Mouse (Mus musculus) activated CD4-positive, CD25-positive, alpha-beta regulatory T cell, adult 4 months (primary cell): Measurements from ENCODE around the gene Vamp1. TPM values are rescaled to one million over a fixed set of nuclear protein-coding genes. Genes with fewer than 3 reads are reported as not detected.

Experiments used
- ATAC-seq: one replicate; pipeline ENCODE4 v1.8.0; 2017
- polyA plus RNA-seq, 2 experiments: library from polyadenylated mRNA; unstranded; fragments of 100-300 nt; shearing (Covaris generic); gene quantifications; one replicate each; pipeline ENCODE4 v1.2.1; 2017

Gene Vamp1
- 10 to 100 TPM; 14.0 to 14.4 TPM for polyA plus RNA-seq

DNA sequence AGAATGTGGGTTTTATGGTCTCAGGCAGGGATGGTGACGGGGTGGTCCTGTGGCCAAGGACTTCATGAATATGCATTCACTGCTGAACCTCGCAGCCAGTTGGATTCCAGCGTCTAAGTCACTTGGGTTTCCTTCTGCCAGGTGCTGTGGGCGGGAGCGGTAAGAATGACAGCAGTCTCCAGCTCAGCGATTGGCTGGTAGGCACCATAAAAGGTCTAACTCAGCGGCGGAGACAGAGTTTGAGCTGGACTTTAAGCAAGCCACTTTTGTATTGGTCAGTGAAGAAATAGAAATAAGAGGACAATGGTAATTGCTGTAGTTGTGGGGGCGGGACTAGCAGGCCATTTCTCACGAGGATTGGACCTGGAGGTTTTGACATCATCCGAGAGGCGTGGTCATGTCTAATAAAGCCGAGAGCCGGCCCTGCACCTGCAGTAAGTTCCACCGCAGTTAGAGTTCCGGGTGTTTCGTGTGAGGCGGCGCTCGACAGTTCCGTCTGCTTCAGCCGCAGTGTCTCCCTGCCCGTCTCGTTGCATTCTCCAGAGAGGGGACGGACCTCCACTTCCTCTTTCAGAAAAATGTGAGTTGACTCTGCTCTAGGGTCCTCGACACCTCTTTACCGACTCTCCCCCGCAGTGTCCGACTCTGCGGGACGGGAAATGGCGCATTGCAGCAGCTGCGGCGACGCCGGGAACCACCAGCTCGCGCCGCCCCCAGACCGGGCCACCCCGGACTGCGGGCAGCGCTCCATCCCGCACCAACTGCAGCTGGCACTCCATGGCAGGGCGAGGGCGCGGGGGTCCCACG is at the start of gene Vamp1:
TSS of gene Vamp1 (plus strand) at position 404 of the 807 bp plus-strand sequence.
- peak; percentile 90 for ATAC-seq

DNA sequence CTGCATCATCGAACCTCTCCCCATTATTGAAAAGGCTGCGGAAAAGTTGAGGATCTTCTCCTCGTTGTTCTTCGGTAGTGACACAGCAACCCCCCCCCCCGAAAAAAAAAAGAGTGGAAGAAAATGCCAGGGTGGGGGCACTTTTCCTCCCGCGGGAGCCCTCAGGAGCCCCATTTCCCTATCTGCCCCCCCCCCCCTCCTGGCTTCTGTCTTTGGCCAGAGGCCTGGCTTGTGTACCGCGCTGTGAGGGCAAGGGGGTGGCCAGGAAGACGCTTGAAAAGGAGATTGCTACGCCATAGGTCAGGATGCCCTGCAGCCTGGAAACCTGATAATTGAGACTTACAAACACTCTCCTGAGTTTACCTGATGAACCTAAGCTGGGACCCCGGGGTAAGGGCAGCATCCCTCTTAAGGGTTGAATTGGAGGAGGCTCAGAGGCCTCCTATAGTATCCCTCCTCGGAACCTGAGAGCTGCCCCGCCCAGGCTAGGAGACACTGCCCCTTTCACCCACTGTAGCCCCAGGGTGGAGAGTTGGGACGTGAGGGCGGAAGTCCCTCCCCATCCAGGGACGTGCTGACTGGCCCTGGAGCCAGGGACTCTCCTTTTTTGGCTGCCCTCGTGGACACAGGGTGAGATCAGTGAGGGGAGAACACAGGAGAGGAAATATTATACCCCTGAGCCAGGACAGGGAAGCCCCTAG is 49.1 kb upstream of the Vamp1 start, which contains the start of gene Gapdh:
TSS of gene Gapdh (minus strand) at position 417 of the 701 bp plus-strand sequence.
- ATAC-seq: no peak

DNA sequence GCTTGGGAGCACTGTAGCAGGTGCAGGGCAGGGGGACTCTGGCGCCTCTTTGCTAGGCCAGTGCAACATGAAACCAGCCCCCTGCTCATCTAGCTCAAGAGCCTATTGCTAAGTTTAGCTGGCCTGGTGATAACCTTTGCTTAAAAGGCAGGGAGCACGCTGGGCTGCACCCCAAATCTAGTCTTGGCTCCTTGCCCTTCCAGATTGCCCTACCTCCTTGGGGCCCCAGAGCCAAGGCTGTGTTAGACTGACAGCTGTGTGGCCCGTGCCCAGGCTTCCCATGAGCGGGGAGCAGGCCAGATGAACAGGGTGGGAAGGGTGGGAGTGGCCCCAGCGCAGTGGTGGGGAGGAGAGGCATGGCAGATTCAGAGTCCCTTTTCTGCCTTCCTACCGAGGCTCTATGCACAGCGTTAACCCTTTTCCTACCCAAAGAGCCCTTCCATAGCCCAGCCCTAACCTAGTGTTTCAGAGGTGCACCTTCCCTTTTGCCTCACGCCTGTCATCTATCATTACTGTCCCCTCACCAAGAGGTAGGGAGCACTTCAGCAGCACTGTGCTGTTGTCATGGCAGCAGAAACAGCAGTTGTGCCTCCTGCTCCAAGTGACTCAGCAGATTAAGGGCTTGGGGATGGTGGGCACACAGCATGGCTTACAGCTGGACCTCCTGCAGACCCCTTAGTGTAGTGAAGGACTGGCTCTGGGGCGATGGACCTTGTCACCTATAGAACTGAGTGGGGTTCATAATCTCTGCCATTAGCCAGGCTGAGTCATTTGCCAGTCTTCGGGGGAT is 48.3 kb upstream of the Vamp1 start:
- ATAC-seq: no peak

DNA sequence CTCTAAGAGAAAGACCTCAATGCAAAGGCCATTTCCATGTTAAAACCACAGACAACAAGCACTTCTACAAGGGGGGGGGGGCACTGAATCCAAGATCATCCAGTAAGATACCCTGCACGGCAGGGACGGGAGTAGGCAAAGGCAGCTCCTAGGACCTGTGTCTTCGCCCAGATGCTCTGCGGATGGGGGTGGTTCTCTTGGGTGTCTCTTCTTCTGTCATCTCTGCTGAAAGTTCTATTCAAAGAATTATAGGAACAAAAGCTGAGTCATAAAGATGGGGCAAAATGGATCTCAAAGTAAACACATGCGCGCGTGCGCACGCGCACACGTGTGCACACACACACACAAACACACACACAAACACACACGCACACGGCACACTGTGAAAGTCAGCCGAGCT is 47.3 kb upstream of the Vamp1 start:
- no peak for ATAC-seq

DNA sequence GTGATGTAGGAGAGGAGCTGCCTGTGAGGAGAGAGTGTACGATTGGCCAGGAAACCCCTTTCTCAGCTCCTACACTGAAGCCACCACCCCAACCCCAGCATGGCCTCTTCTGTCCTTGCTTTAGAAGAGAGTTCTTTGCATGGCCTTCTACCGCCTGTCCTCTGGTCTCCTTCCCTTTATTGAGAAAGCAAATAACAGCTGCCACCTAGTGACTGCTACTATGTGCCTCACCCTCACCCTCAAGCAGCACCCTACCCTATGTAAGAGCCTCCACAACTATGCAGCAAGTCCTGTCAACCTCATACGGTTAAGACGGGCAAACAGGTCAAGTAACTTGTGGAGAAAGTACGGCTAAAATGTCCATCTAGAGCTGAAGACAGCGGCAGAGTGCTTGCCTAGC is 45.2 kb upstream of the Vamp1 start:
- no peak for ATAC-seq

DNA sequence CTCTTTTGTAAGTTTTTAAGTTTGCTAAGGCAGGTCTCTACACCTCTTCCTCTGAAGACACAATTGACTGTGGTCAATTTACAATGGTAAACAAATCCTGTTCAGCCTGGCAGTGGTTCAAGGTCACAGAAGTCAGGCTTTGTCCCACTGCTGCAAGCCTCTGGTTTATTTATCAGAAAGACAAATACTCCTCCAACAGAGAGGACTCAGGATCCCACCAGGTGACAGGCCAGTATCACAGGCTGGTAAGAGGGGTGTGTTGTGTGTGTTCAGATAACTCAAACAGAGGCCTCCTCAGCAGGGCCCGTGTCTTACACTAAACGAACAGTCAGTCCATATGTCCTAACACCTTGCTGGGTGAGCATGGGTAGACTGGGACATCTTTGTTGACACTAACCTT is 42.9 kb upstream of the Vamp1 start:
- ATAC-seq: no peak

DNA sequence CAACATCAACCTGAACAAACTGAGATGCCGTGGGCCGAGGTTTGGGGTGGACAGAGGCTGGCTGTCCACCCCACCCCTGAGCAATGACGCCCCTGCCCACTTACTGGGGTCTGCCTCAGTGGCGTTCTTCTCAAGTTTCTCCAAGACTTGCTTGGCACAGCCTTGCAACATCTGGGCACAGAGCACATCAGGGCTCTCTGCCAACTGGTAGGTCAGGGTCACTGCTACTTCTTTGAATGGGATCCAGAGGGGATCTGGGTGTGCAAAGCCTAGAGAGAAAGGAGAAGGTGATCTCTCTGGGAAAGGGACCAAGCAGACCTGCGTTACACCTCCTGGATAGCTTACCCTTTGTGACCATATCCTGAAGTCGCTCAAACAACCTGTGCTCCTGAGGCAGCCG is 42.1 kb upstream of the Vamp1 start:
- ATAC-seq: no peak

DNA sequence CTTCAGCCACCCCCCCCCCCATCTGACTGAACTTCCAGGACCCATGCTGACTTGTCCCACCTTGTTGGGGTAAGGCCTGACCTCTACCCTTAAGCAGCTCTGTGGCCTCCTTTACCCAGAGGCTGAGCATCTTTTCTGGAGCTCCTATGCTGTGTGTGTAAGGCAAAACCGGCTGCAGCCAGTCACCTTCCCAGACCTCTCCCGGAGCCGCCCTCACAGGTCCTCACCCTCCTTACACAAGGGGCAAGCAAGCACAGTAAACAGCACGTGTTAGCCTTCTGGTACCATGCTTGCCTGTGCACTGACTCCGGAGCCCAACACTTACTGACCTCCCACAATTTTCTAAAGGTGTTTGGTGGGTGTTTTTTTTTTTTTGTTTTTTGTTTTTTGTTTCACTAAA is 39.9 kb upstream of the Vamp1 start:
- no peak for ATAC-seq

DNA sequence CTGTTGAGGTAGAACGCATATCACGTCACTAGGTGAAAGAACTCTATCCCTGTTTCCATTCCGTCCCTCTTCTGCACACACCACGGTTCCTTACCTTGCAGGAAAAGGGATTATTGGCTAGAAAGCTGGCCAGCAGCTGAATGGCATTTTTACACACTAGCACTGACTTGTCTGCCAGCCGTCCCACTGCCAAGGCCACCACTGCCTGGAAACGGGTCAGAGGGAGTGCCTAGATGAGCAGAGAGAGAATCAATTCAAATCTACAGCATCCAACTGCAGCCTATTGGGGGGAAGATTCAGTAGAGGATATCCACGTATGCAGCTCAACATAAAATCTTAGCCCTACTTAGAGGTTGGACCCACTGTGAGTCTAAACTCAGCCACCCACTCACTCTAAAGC is 35.8 kb upstream of the Vamp1 start:
- no peak for ATAC-seq

DNA sequence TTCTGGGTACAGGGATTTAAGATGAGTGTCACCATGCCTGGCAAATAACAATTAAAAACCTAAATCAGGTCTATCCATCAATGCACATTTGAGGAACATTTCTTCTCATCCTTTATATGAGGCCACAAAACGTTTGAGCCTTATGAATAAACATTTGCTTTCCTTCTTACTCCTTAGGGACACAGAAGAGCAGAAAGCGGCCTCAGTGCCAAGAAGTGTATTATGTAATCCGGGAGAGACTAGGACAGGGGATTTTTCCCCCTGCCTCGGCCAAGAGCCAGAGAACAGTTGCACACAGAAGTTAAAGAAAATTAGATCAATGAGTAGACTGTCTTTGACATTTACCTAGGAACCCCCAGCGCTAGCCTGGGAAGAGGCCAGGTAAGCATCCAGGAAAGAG is 33.2 kb upstream of the Vamp1 start:
- ATAC-seq: no peak

DNA sequence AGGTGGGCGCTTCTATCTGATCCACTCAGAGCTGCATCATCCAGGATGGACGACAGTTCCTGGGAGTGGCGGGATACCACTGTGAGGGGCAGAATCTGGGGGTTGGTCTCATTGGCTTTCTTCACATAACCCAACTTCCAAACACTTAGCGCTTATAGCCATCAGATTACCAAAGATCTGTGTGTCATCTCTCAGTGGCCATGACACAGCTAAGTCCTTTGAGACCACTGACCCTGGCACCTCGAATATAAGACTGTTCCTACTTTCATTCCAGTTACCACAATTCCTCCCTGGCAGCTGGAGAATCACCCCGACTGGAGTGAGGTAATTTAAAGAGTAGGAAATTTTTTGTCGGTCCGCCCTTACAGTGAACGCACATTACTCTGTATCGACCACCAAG is 29.1 kb upstream of the Vamp1 start:
- no peak for ATAC-seq

DNA sequence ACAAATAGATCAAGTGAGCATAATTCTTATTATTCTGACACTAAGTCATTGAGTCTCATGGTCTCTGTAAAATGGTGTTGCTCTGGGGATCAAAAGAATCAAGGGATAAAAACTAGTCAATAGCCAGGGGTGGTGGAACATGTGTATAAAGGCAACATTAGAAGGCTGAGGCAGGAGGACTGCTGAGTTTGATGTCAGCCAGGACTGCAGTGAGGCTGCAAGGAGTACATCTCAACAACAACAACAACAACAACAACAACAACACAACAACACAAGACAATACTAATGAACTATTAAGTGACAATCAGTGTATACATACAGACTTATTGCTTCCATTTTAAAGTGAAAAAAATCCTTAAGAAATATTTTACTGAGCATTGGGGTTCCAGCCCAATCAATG is 24.5 kb upstream of the Vamp1 start:
- no peak for ATAC-seq

DNA sequence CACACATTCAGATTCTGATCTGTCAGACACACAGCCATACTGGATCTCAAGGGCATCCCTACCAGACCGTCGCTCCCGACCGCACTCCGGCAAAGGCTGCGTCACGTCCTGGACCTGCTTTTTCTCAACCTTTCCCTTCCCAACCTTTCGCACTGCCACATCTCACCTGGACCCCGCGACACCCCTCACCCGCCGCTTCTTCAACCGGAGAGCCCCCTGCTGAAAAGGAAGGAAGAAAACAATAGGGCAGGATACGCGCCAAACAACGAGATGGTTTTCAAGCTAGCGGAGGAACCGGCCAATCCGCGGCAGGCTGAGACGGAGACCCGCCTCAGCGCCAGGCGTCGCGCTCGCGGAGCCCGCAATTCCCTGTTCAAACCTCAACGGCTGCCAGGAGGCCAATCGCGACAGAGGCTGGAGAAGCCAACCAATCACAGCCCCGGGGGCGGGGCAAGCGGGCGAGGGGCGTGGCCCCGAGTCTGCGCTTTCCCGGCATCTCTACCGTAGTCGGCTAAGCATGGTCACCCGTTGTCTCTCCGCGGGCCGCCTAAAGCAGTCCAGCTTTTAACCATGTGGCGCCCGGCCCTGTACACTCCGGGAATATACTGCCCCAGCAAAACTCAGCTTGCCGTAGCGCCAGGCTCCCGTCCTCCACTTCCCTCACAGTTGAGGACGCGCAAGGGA is 23.9 kb upstream of the Vamp1 start, which contains the start of the genes Ncapd2 and Mrpl51:
TSS of gene Ncapd2 (minus strand) at position 370 of the 684 bp plus-strand sequence.
TSS of gene Mrpl51 (plus strand) at position 470 of the 684 bp plus-strand sequence.
- ATAC-seq: peak; percentile 97

DNA sequence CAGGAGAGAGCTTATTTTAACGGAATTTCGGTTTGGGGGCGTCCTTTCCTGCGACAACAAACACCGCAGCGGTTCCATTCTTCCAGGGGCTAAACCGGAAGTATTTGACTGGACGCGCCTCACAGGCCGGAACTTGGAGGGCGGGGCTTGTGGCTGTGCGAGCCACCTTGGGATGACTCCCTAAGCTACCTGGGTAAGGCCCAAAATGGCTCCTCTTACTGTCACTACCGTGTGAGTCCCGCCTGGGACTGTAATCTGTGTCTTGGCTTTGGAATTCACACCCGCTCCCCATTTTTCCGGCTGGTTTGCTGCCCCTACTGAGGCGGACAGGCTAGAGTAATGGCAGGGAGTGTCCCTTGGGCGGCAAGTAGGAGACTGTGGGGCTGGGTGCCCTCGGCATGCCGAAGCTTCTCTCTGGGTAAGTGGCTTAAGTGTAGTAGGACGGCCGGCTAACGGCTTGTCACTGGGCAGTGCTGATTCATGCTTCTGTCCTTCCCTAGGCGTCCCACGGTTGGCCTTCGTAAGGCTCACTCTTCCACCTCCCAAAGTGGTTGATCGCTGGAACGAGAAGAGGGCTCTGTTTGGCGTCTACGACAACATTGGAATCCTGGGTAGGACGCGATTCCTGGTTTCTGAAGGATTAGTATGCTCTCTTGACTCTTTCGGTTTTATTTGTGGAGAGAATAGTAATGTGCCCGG is 23.2 kb upstream of the Vamp1 start:
- peak; percentile 69 for ATAC-seq

DNA sequence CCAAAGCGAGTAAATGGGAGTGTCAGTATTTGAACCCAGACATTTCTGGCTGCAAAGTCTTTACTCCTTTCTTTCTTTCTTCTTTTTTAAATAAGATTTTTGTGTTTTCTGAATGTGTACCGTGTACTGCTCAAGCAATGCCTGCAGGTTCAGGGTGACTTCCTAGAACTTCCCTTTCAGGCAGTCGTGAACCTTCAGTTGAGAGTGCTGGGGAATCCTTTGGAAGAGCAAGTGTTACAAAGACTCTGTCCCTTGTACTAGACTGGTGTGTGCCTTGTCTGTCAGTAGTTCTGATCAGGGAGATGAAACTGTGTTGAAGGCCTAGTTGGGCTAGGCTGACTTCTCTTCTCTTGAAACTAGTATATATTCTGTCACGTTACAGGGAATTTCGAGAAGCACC is 22.5 kb upstream of the Vamp1 start:
- no peak for ATAC-seq

DNA sequence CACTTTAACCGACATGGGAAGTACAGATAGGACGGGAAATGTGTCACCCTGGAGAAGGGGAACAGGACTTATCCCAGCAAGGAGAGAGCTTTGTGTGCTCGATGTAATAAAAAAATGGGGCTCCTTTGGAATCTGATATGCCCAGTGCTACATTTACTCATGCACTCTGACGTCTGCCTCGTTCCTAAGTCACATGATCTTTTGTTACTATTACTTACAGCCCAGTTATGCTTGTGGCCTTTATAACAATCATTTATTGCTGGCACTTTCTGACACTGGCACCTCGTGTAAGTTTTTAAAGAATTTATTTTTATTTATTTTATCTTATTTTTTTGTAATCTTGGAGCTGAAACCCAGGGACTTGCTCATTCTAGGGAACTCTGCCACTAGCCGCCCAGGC is 22.0 kb upstream of the Vamp1 start:
- no peak for ATAC-seq

DNA sequence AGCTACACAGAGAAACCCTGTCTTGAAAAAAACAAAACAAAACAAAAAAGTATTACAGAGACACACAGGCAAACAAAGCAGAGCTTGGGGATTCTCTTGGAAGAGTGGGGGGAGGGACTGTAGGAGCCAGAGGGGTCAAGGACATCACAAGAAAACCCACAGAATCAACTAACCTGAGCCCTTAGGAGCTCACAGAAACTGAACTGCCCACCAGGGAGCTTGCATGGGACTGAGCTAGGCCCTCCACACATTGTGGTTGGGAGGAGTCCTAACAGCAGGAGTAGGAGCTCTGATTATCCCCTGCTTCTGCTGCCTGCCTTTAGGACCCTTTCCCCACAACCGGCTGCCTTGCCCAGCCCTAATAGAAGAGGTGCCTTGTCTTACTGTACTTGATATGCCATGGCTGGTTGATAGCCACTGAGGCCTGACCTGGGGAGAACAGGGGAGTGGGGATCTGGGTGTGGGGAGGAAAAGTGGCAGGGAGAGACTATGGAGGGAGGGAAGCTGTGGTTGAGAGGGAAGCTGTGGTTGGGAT is 19.7 kb upstream of the Vamp1 start:
- no peak for ATAC-seq

DNA sequence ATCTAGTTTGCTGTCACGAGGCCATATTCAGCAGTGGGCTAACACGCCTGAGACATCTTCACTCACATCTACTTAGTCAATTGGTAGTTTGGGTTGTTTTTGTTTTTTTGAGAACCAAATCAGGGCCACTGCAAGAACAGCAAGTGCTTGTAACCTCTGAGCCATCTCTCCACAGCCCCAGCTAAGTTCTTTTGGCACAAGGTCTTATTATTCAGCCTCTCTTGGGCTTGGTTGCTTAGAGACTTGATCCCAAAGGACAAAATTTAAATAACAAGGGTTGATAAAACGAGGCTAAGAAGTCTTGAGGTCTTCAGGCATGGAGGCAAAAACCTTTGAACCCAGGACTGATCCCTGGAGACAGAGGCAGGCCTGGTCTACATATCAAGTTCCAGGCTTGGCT is 19.1 kb upstream of the Vamp1 start:
- ATAC-seq: no peak

DNA sequence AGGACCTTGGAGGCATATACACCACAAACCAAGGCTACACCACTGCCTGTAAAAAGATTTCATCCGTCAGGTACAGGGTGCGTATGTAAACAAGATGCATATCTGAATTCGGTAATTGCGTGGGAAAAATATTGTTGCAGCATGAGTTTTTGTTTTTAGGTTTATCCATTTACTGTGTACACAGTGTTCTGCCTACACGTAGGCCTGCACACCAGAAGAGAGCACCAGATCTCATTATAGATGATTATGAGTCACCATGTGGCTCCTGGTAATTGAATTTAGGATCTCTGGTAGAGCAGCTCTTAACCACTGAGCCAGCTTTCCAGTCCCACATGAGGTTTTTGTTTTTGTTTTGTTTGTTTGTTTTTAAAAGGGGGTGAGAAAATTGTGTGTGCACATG is 18.2 kb upstream of the Vamp1 start:
- ATAC-seq: no peak

DNA sequence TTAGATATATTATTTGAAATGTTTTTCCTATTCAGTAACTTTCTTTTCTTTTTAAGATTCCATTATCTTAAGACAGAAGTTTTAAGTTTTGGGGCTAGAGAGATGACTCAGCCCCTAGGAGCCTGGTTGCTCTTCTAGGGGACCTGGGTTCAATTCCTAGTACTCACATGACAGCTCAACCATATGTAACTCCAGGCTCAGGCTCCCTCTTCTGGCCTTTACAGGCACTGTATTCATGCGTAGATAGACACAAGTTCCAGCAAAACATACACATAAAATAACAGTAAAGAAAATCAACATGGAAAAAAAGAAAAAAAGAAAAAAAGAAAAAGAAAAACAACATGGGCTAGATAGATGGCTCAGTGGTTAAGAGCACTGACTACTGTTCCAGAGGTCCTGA is 4.9 kb upstream of the Vamp1 start:
- ATAC-seq: no peak

DNA sequence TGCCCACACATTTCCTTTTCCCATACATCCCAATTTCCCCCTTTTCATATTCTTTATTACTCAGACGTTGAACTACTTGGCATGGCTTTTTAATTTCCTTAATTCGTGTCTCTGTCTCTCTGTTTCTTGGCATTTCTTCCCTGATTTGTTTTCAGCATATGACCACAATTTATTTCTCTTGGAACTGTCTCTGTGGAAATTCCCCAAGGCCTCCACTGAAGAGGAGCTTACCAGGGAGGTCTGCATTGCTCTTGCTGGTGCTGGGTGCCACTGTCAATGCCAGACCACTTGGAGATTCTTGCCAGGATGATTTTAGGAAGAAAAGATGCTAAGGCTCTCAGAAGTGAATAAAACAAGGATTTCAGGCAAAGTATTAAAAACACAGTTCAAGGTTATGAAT is 2.7 kb upstream of the Vamp1 start:
- no peak for ATAC-seq

DNA sequence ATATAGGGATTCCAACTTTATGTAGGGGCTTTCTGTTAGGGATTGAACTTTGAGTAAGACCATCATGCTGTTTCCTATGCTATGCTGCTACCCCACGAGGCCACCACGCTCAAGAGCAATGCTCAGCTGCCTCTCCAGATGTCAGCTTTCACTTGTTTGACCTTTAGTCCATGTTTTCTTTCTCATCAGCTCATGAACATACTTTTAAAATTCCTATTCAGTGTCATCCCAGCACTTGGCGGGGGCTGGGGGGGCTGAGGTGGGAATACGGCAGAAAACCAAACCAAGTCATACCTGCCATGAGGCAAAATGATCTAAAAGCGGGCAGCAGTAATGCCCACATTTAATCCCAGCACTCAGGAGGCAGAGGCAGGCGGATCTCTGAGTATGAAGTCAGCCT is 2.2 kb upstream of the Vamp1 start:
- no peak for ATAC-seq
